In the genomic region with DNA sequence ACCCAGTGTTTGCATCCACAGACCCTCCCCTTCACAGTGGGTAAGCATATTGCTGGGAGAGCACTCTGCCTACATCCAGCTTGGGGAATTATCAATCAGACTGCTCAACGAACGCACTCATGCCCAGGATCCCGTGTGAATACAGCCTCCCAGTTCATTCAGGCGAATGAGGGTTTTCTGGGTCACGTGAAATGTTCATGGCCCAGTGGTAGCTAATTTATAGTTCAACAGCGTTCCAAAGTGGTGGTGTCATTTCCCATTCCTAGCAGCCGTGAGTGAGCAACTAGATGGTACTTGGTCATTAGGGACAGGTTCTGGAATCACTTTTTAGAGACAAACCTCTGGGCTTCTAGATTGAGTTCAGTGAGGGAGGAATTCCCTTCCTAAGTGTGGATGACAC, we compare ENCODE assay signal across 27 mouse cellular contexts.
DNase-seq lines count a peak whose midpoint lies in the region; ATAC-seq lines count a peak whose summit lies in the region.
"Had no signal": no experiment of that assay in that cellular context is flagged by ENCODE, and none has a peak within 500 bp of the region (broad histone marks: within the 10 kb centered on the region; RNA-seq: fewer than 3 reads in every experiment).

No protein-coding gene starts in this region.

- no peaks in the 10 kb centered on the region for H3K36me3 ChIP-seq in kidney, embryonic 16.5 days (ENCODE audit: insufficient read depth, low read length)
- no peaks in the 10 kb centered on the region for H3K36me3 ChIP-seq in liver, embryonic 11.5 days (ENCODE audit: control insufficient read depth, insufficient read depth, low read length)
- H3K36me3 ChIP-seq: embryonic facial prominence, embryonic 13.5 days; embryonic facial prominence, embryonic 15.5 days; forebrain, embryonic 10.5 days; forebrain, embryonic 12.5 days; G1E had no signal

- WGBS in kidney, embryonic 16.5 days, result 50% methylated on average over 7 of the region's 7 CpGs
- WGBS in liver, embryonic 11.5 days, result 82% methylated on average over 7 of the region's 7 CpGs

- H3K9ac ChIP-seq in kidney, embryonic 16.5 days (replicated peaks; ENCODE audit: low read length), result no peak overlapping the region
- no peak overlapping the region for H3K9ac ChIP-seq in liver, embryonic 11.5 days (ENCODE audit: low read depth, low read length)
- H3K9ac ChIP-seq: embryonic facial prominence, embryonic 13.5 days; embryonic facial prominence, embryonic 15.5 days; forebrain, embryonic 12.5 days had no signal

- peak; percentile 51; the same call in 1 of the 2 replicates for ATAC-seq in kidney, embryonic 16.5 days (ENCODE audit: low FRiP score, low TSS enrichment)
- ATAC-seq in liver, embryonic 11.5 days (replicated peaks; ENCODE audit: low FRiP score), result no peak
- ATAC-seq: activated CD4-positive, CD25-positive, alpha-beta regulatory T cell, adult 4 months; CD4-positive, CD25-positive, alpha-beta regulatory T cell, adult 4 months; forebrain, embryonic 14.5 days; forebrain, embryonic 16.5 days had no signal

- no peak overlapping the region for H3K27ac ChIP-seq in kidney, embryonic 16.5 days (ENCODE audit: low read length)
- H3K27ac ChIP-seq in liver, embryonic 11.5 days (ENCODE audit: low read depth, low read length), result no peak overlapping the region
- H3K27ac ChIP-seq: embryonic facial prominence, embryonic 13.5 days; embryonic facial prominence, embryonic 15.5 days; forebrain, embryonic 10.5 days; forebrain, embryonic 12.5 days had no signal

- DNase-seq in kidney, postnatal 4 days, result no peak
- DNase-seq in Muller cell, postnatal 12 days (ENCODE audit: inconsistent ontology term), result peak; percentile 58
- DNase-seq in retina, embryonic 14.5 days (ENCODE audit: low spot score), result peak; percentile 44
- no peak for DNase-seq in liver, embryonic 11.5 days (ENCODE audit: low spot score)
- DNase-seq in heart, adult 9 months (ENCODE audit: low spot score in 2 of 2), result no peak
- DNase-seq in adrenal gland, postnatal 25 days, result no peak
- DNase-seq: adrenal gland, adult 8-10 months; adrenal gland, postnatal 14 days; B cell, adult 2 months; cerebellum, adult 11 months; cerebellum, adult 18-20 months; cerebellum, adult 8-10 months; cerebellum, adult 9-11 months; cerebellum, postnatal 14 days; cerebellum, postnatal 36 days; embryo, embryonic 11 days had no signal

- H3K4me1 ChIP-seq in kidney, embryonic 16.5 days (ENCODE audit: insufficient read depth, low read length), result 0 out of 2 replicates have a peak, but pooled peaks cover 4% of the 10 kb centered on the region
- H3K4me1 ChIP-seq in liver, embryonic 11.5 days (replicated peaks; ENCODE audit: control insufficient read depth, insufficient read depth, low read length), result no peaks in the 10 kb centered on the region
- H3K4me1 ChIP-seq: embryonic facial prominence, embryonic 15.5 days; forebrain, embryonic 10.5 days; forebrain, embryonic 12.5 days had no signal

- H3K9me3 ChIP-seq in kidney, embryonic 16.5 days (ENCODE audit: low read length), result no peaks in the 10 kb centered on the region
- H3K9me3 ChIP-seq in liver, embryonic 11.5 days (ENCODE audit: control insufficient read depth, low read length), result no peaks in the 10 kb centered on the region
- H3K9me3 ChIP-seq: embryonic facial prominence, embryonic 13.5 days; embryonic facial prominence, embryonic 15.5 days; forebrain, embryonic 10.5 days; forebrain, embryonic 12.5 days had no signal

- H3K27me3 ChIP-seq in kidney, embryonic 16.5 days (ENCODE audit: insufficient read depth, low read length), result no peaks in the 10 kb centered on the region
- H3K27me3 ChIP-seq in liver, embryonic 11.5 days (replicated peaks; ENCODE audit: control insufficient read depth, insufficient read depth, low read length), result no peaks in the 10 kb centered on the region
- H3K27me3 ChIP-seq: embryonic facial prominence, embryonic 13.5 days; embryonic facial prominence, embryonic 15.5 days; forebrain, embryonic 12.5 days had no signal

- H3K4me3 ChIP-seq in kidney, embryonic 16.5 days (ENCODE audit: low read length), result no peak overlapping the region
- H3K4me3 ChIP-seq in liver, embryonic 11.5 days (ENCODE audit: low read depth, low read length), result no peak overlapping the region
- H3K4me3 ChIP-seq: embryonic facial prominence, embryonic 13.5 days; embryonic facial prominence, embryonic 15.5 days; erythroblast, embryonic 14.5 days; forebrain, embryonic 10.5 days; forebrain, embryonic 12.5 days had no signal

- no peak overlapping the region for H3K4me2 ChIP-seq in kidney, embryonic 16.5 days (replicated peaks; ENCODE audit: low read depth, low read length)
- no peak overlapping the region for H3K4me2 ChIP-seq in liver, embryonic 11.5 days
- H3K4me2 ChIP-seq: embryonic facial prominence, embryonic 13.5 days; embryonic facial prominence, embryonic 15.5 days; forebrain, embryonic 12.5 days had no signal

Comparison
In these comparisons a context has a peak if more than half of its experiments do, and no peak if none do; other contexts are left out.
1. DNase-seq: peak in Muller cell, postnatal 12 days (single experiment) and retina, embryonic 14.5 days (single experiment); none in kidney, postnatal 4 days (0 of 2), liver, embryonic 11.5 days (single experiment), heart, adult 9 months (0 of 2) and adrenal gland, postnatal 25 days (single experiment).